Mouse (Mus musculus) MEL (cell line): Measurements from ENCODE around the gene Pef1. TPM values are rescaled to one million over a fixed set of nuclear protein-coding genes. Genes with fewer than 3 reads are reported as not detected.

ENCODE experiments used
- DNase-seq: peaks from one replicate; pipeline ENCODE4 v3.0.0; 2011; ENCODE audit warnings: low read depth, low spot score
- H3K27ac ChIP-seq: 2 replicates; pipeline ENCODE4 v1.5.1; 2012; ENCODE audit warnings: low read depth, mild to moderate bottlenecking, control low read depth, low read length, moderate library complexity; ENCODE audit not compliant: control insufficient read depth
- H3K27me3 ChIP-seq, 2 experiments: fragments of 150-350 bp in 1 of 2; sonication (generic) in 1 of 2; 2 replicates each; pipeline ENCODE4 v1.6.1; 2012; ENCODE audit warnings: low read length in 2 of 2, mild to moderate bottlenecking in 2 of 2, improper control_type of control experiment in 1 of 2, moderate library complexity in 1 of 2; ENCODE audit not compliant: insufficient read depth in 2 of 2, control insufficient read depth in 1 of 2
- H3K36me3 ChIP-seq, 2 experiments: 2 replicates each; pipeline ENCODE4 v1.6.1; 2012 to 2014; ENCODE audit warnings: low read length in 2 of 2, improper control_type of control experiment in 1 of 2, inconsistent platforms in 1 of 2, mild to moderate bottlenecking in 1 of 2; ENCODE audit not compliant: insufficient read depth in 2 of 2, control insufficient read depth in 1 of 2
- H3K4me1 ChIP-seq, 2 experiments: fragments of 150-350 bp in 1 of 2; sonication (generic) in 1 of 2; 2 replicates each; pipeline ENCODE4 v1.6.1; 2012; ENCODE audit warnings: low read length in 2 of 2, improper control_type of control experiment in 1 of 2, mild to moderate bottlenecking in 1 of 2; ENCODE audit not compliant: insufficient read depth in 2 of 2, control insufficient read depth in 1 of 2
- H3K4me3 ChIP-seq, 2 experiments: fragments of 150-350 bp in 1 of 2; sonication (generic) in 1 of 2; 2 replicates each; pipeline ENCODE4 v1.5.1; 2012; ENCODE audit warnings: low read depth in 2 of 2, low read length in 2 of 2, mild to moderate bottlenecking in 2 of 2, moderate library complexity in 2 of 2, control low read depth in 1 of 2, improper control_type of control experiment in 1 of 2; ENCODE audit not compliant: control insufficient read depth in 1 of 2, insufficient read depth in 1 of 2
- H3K79me2 ChIP-seq: 2 replicates; pipeline ENCODE4 v1.6.1; 2012; ENCODE audit warnings: mild to moderate bottlenecking, low read length, moderate library complexity; ENCODE audit not compliant: control insufficient read depth, poor library complexity, insufficient read depth
- H3K9ac ChIP-seq: 2 replicates; pipeline ENCODE4 v1.6.1; 2012; ENCODE audit warnings: low read depth, mild to moderate bottlenecking, control low read depth, low read length, moderate library complexity; ENCODE audit not compliant: control insufficient read depth, poor library complexity, severe bottlenecking
- H3K9me3 ChIP-seq: fragments of 150-350 bp; sonication (generic); replicated peaks from 2 replicates; pipeline ENCODE4 v1.6.1; 2012; ENCODE audit warnings: mild to moderate bottlenecking, low read length, improper control_type of control experiment, moderate library complexity; ENCODE audit not compliant: insufficient read depth
- E2F4 ChIP-seq: IDR thresholded peaks from 2 replicates; pipeline ENCODE4 v1.6.1; 2011; ENCODE audit warnings: low read depth, low read length, improper control_type of control experiment, borderline replicate concordance
- GABPA ChIP-seq: IDR thresholded peaks from 2 replicates; pipeline ENCODE4 v1.6.1; 2012; ENCODE audit warnings: low read depth, mild to moderate bottlenecking, inconsistent platforms, low read length, improper control_type of control experiment, moderate library complexity
- MXI1 ChIP-seq: IDR thresholded peaks from 2 replicates; pipeline ENCODE4 v1.6.1; 2011; ENCODE audit warnings: mild to moderate bottlenecking, low read depth, low read length, improper control_type of control experiment
- MYB ChIP-seq: IDR thresholded peaks from 2 replicates; pipeline ENCODE4 v1.6.1; 2011; ENCODE audit warnings: mild to moderate bottlenecking, low read depth, low read length, improper control_type of control experiment
- NRF1 ChIP-seq: IDR thresholded peaks from 2 replicates; pipeline ENCODE4 v1.6.1; 2014; ENCODE audit warnings: low read depth, mild to moderate bottlenecking, inconsistent platforms, low read length, improper control_type of control experiment, moderate library complexity; ENCODE audit not compliant: poor library complexity, insufficient read depth, severe bottlenecking
- POLR2A ChIP-seq, 2 experiments: IDR thresholded peaks; 2 replicates each; pipeline ENCODE4 v1.6.1; 2011 to 2012; ENCODE audit warnings: low read length in 2 of 2, mild to moderate bottlenecking in 2 of 2, control low read depth in 1 of 2, improper control_type of control experiment in 1 of 2, low read depth in 1 of 2, moderate library complexity in 1 of 2; ENCODE audit not compliant: control insufficient read depth in 1 of 2, insufficient read depth in 1 of 2, poor library complexity in 1 of 2
- POLR2AphosphoS5 ChIP-seq: IDR thresholded peaks from 2 replicates; pipeline ENCODE4 v1.6.1; 2012; ENCODE audit warnings: low read depth, borderline replicate concordance, mild to moderate bottlenecking, inconsistent platforms, low read length, moderate library complexity, mixed read lengths
- SIN3A ChIP-seq: IDR thresholded peaks from 2 replicates; pipeline ENCODE4 v1.6.1; 2012; ENCODE audit warnings: low read length, improper control_type of control experiment, inconsistent platforms
- TAL1 ChIP-seq: IDR thresholded peaks from 2 replicates; pipeline ENCODE4 v1.6.1; 2012; ENCODE audit warnings: mild to moderate bottlenecking, inconsistent platforms, low read length, moderate library complexity, mixed read lengths
- TBP ChIP-seq: IDR thresholded peaks from 2 replicates; pipeline ENCODE4 v1.8.0; 2011; ENCODE audit warnings: low read depth, low read length, improper control_type of control experiment
- ZC3H11A ChIP-seq: IDR thresholded peaks from 2 replicates; pipeline ENCODE4 v1.6.1; 2012; ENCODE audit warnings: low read depth, mild to moderate bottlenecking, inconsistent platforms, low read length, improper control_type of control experiment
- ZKSCAN1 ChIP-seq: IDR thresholded peaks from 2 replicates; pipeline ENCODE4 v1.6.1; 2012; ENCODE audit warnings: low read depth, mild to moderate bottlenecking, inconsistent platforms, low read length, improper control_type of control experiment, moderate library complexity
- ZMIZ1 ChIP-seq: IDR thresholded peaks from 2 replicates; pipeline ENCODE4 v1.6.1; 2012; ENCODE audit warnings: low read depth, mild to moderate bottlenecking, inconsistent platforms, low read length, improper control_type of control experiment, moderate library complexity
- polyA plus RNA-seq, 2 experiments: library from polyadenylated mRNA; stranded (reverse) in 1 of 2; unstranded in 1 of 2; fragments of >175 nt in 1 of 2; fragments of >200 nt in 1 of 2; gene quantifications; 2 replicates each; pipeline versions ENCODE4 v1.2.1 to v1.2.4; 2012; ENCODE audit warnings: low replicate concordance in 2 of 2, low read depth in 1 of 2; ENCODE audit not compliant: insufficient read length in 2 of 2, insufficient read depth in 1 of 2, missing spikeins in 1 of 2
- total RNA-seq: library from RNA; depleted of rRNA; stranded (reverse); fragments of 300-350 nt; gene quantifications from 2 replicates; pipeline ENCODE4 v1.2.3, GENCODE M21; 2012

The Pef1 gene
- total and polyA plus RNA-seq, 3 experiments = 27.3 to 49.8 TPM; not detected in 1

DNA sequence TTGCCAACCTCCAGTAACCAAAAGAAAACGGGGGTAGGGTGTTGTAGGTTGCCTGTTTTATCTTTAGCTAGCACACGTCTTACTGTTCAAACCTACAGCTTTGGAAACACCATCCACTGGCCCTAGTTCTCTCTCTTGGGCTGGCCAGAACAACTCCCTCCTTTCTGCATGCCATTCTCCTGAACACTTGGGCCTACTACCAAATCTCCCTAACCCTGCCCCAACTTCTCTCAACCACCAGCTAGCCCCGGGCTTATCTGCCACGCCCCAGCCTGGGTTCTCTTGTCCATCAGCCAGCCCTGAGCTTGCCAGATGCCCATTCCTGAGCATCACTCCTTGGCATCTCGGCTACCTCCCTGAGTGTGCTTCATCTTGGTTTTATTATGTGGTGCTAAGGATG is 26.5 kb downstream of the Pef1 start:
- Histone ChIP-seq H3K27me3 (no peaks in the 10 kb centered on the region), H3K79me2 (no peaks in the 10 kb centered on the region), H3K9me3 (no peaks in the 10 kb centered on the region), H3K4me3 (no peak overlapping the region), H3K9ac (no peak overlapping the region), H3K27ac (no peak overlapping the region), H3K4me1 (peaks cover 0 to 13% of the 10 kb centered on the region in 2 experiments; a peak in 2 of 4 replicates), H3K36me3 (0 out of 4 replicates have a peak, but pooled peaks cover 0 to 2% of the 10 kb centered on the region in 2 experiments)
- TF ChIP-seq MYB = no peak
- no peak for DNase-seq

DNA sequence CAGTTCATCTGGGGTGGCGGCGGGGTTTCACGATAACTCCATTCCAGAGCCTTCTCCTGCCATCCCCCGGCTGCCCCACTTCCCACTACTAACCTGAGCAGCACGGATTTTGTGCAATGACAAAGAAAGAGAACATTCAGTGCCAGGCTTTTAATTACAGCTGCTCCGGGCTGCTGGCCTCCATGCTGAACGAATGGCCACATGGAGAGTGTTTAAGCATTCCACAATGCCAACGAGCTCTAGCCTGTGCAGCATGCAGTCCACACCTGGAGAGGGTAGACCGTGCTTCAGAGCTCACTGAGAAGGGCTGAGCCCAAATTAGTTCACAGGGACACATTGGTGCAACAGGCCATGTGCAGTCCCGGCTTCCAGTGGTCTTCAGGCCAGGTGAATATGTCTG is 27.7 kb downstream of the Pef1 start:
- H3K9ac ChIP-seq = no peak overlapping the region
- no peak for DNase-seq
- peaks cover 0 to 13% of the 10 kb centered on the region in 2 experiments; a peak in 2 of 4 replicates for H3K4me1 ChIP-seq
- no peaks in the 10 kb centered on the region for H3K79me2 ChIP-seq
- no peak overlapping the region for H3K4me3 ChIP-seq
- H3K27ac ChIP-seq = no peak overlapping the region
- H3K27me3 ChIP-seq = no peaks in the 10 kb centered on the region
- no peak for TF ChIP-seq ZMIZ1
- TF ChIP-seq ZC3H11A = no peak
- TF ChIP-seq ZKSCAN1 = no peak
- no peak for TF ChIP-seq TAL1
- TF ChIP-seq TBP = no peak
- no peak for TF ChIP-seq NRF1
- TF ChIP-seq MXI1 = no peak
- H3K36me3 ChIP-seq = 0 out of 4 replicates have a peak, but pooled peaks cover 0 to 2% of the 10 kb centered on the region in 2 experiments
- no peaks in the 10 kb centered on the region for H3K9me3 ChIP-seq

DNA sequence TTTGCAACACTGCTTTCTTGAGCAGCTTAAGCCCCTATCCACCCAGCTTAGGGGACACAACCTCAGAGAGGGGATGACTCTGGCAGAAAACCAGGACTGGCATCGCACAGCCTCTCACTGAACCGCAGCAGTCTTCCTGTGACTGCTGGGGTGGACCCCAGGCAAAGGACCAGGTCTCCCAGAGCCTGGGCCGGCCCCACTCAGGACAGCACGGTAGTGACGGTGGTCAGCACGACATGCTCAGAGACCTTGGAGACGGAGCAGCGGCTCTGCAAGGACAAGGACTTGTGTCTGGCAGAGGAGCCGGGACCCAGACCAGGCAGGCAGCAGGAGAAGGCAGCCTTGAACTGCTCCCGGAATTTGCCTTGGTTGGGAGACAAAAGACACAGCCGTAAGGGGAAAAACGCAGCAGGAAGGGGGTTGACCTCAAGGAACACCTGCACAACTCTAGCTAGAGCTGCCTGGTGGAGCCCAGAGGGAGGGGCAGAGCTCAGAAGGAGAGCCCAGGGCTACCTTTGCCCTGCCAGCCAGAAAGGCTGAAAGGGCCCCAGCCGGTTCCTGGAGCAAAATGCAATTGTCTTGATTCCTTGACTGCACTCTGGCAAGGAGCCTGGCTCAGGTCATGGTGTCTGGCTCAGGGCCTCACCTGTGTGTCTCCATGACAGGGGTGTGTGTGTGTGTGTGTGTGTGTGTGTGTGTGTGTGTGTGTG is 28.4 kb downstream of the Pef1 start:
- no peak overlapping the region for H3K4me3 ChIP-seq
- H3K79me2 ChIP-seq = no peaks in the 10 kb centered on the region
- H3K9ac ChIP-seq = no peak overlapping the region
- no peak for DNase-seq
- TF ChIP-seq E2F4 (no peak), POLR2AphosphoS5 (no peak), MXI1 (no peak), SIN3A (no peak), ZMIZ1 (no peak), POLR2A (IDR thresholded peaks at IDR 0.05; ENCODE audit: control insufficient read depth in 1 of 2, insufficient read depth in 1 of 2, low read depth in 1 of 2, low read length in 2 of 2, poor library complexity in 1 of 2) (no peak), GABPA (no peak)
- H3K36me3 ChIP-seq = 0 out of 4 replicates have a peak, but pooled peaks cover 0 to 2% of the 10 kb centered on the region in 2 experiments
- no peaks in the 10 kb centered on the region for H3K27me3 ChIP-seq
- peaks cover 0 to 13% of the 10 kb centered on the region in 2 experiments; a peak in 2 of 4 replicates for H3K4me1 ChIP-seq
- H3K27ac ChIP-seq = no peak overlapping the region
- no peaks in the 10 kb centered on the region for H3K9me3 ChIP-seq
